Comparison of ENCODE assay signal across 27 mouse cellular contexts in genomic region chr13:58958171-58958904, GRCm38 (mm10).
"Had no signal": no experiment of that assay in that cellular context is flagged by ENCODE, and none has a peak within 500 bp of the region (broad histone marks: within the 10 kb centered on the region; RNA-seq: fewer than 3 reads in every experiment).

No protein-coding gene starts in this region.

- H3K4me1 ChIP-seq: intestine, embryonic 15.5 days; liver, embryonic 13.5 days; liver, embryonic 15.5 days had no signal

- H3K9ac ChIP-seq: heart, embryonic 12.5 days; hindbrain, embryonic 12.5 days; hindbrain, embryonic 14.5 days; intestine, embryonic 15.5 days; limb, embryonic 12.5 days; liver, embryonic 13.5 days; liver, embryonic 15.5 days; liver, postnatal 0 days had no signal

- H3K36me3 ChIP-seq: heart, embryonic 10.5 days; heart, embryonic 12.5 days; hindbrain, embryonic 10.5 days; hindbrain, embryonic 12.5 days; intestine, embryonic 15.5 days; limb, embryonic 10.5 days; limb, embryonic 12.5 days; liver, embryonic 13.5 days; liver, embryonic 15.5 days had no signal

- DNase-seq: gastrocnemius, adult 2 months; gastrocnemius, postnatal 10 days; gastrocnemius, postnatal 25 days; heart, adult 18-20 months; heart, postnatal 10 days; heart, postnatal 4 days; kidney, adult 2 months; kidney, postnatal 10 days; kidney, postnatal 25 days; liver; liver, embryonic 13.5 days; liver, postnatal 0 days had no signal

- ATAC-seq: hindbrain, embryonic 16.5 days; inflammation-experienced regulatory T-cells, adult 6 months; intestine, embryonic 15.5 days; intestine, postnatal 0 days; liver, postnatal 0 days had no signal

- H3K9me3 ChIP-seq: heart, embryonic 10.5 days; heart, embryonic 12.5 days; hindbrain, embryonic 10.5 days; hindbrain, embryonic 12.5 days; intestine, embryonic 15.5 days; limb, embryonic 10.5 days; limb, embryonic 12.5 days; liver, embryonic 13.5 days; liver, embryonic 15.5 days had no signal

- H3K4me3 ChIP-seq: gastrocnemius, adult 2 months; heart, embryonic 10.5 days; heart, embryonic 12.5 days; hindbrain, embryonic 10.5 days; hindbrain, embryonic 12.5 days; intestine, embryonic 15.5 days; layer of hippocampus, adult 2 months; left cerebral cortex, adult 2 months; limb, embryonic 10.5 days; limb, embryonic 12.5 days; liver, embryonic 13.5 days; liver, embryonic 15.5 days had no signal

- H3K27me3 ChIP-seq: hindbrain, embryonic 12.5 days; intestine, embryonic 15.5 days; limb, embryonic 12.5 days; liver, embryonic 13.5 days; liver, embryonic 15.5 days had no signal

- H3K27ac ChIP-seq: gastrocnemius, adult 2 months; heart, embryonic 10.5 days; hindbrain, embryonic 10.5 days; hindbrain, embryonic 12.5 days; hindbrain, embryonic 14.5 days; intestine, embryonic 15.5 days; layer of hippocampus, adult 2 months; left cerebral cortex, adult 2 months; limb, embryonic 10.5 days; limb, embryonic 12.5 days; liver, embryonic 13.5 days; liver, embryonic 15.5 days had no signal

- H3K4me2 ChIP-seq: heart, embryonic 12.5 days; hindbrain, embryonic 12.5 days; hindbrain, embryonic 14.5 days; intestine, embryonic 15.5 days; limb, embryonic 12.5 days; liver, embryonic 11.5 days; liver, embryonic 13.5 days; liver, embryonic 15.5 days had no signal
